Mouse (Mus musculus): ENCODE measurements at regions not wholly inside any gene's neighbourhood (a gene's known extent, or its start where the extent isn't known, plus 50 kb on each side); places are given as distances from the start of the nearest gene placed in this dataset.

DNA sequence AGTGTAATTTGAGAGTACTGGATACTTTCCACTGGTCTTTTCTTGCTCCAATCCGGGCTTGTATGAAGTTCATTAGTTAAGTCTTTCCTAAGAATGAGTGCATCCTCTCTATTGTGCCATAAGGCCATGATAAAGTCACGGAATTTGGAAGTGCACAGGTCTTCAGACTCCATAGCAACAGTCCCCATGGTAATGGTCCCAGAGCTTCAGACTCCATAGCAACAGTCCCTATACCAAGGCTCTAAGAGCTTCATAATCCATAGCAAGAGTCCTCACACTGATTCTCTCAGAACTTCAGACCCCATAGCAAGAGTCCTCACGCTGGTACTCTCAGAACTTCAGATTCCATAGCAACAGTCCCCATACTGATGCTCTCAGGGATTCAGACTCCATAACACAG lies 214.5 kb upstream of the Far2 start:
- no peak for DNase-seq

DNA sequence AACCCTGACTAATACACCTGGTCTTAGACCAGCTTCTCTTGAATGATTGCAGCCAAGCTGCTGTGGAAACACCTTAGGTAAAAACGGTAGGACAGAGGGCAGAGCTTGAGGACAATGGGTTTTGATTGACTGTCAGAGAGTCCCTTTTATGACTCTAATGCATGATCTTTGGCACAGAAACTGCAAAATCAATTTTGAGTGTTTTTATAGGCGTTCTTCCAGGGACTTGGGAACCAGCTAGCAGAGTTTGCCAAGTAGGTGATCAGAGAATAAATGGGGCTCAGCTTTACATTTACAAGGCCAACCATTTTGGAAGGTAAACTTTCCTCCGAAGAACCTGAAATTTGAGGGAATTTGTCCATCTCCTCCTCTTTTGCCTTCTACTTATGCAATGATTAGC lies 213.6 kb upstream of the Far2 start:
- DNase-seq: no peak

DNA sequence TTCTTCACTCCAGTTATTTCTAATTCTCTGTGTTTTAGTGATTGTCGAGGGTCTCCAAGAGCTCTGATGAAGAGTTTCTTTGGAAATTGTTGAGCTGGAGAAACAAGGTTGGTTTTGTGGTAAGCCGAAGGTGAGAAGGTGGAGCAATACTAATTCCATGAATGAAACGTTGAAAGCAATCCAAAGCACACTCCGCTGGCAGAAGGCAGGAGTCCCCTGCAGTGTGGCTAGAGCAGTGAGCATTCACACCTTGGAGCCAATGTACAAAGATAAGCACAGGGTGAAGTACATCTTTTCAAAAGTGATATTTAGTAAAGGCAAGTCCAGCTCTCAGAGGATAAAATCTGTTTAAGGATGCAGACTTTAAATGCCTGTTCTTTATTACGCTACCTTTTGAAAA lies 208.2 kb upstream of the Far2 start:
- no peak for DNase-seq

DNA sequence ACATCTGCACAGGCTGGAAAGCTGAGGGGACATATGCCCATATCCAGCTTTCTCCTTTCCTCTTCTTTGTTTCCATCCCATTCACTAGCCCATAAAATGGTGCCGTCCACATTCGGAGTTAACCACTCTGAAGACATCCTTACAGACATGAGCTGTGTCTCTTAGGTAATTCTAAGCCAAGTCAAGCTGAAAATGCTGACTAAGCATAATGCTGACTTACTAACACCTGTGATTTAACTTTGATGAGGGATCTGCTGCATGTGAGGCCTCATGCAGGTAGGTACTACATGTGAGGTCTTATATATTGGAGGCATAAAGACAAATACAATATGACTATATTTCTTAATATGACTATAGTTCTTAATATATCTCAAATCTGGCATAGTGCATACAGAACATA lies 197.1 kb upstream of the Far2 start:
- DNase-seq: no peak

DNA sequence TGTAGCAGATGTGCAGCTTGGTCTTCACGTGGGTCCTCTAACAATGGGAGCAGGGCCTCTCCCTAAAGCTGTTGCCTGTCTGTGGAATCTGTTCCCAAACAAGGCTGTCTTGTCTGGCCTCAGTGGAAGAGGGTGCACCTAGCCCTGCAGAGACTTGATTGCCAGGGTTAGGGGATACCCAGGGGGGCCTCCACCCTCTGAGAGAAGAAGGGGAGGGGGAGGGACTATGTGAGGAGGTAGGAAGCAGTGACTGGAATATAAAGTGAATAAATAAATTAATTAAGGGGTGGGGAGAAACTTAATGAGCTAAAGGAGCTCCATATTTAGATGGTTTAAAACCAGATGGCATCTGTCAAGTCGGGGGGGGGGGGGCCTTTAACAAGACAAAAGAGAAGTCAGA lies 185.9 kb upstream of the Far2 start:
- DNase-seq: no peak

DNA sequence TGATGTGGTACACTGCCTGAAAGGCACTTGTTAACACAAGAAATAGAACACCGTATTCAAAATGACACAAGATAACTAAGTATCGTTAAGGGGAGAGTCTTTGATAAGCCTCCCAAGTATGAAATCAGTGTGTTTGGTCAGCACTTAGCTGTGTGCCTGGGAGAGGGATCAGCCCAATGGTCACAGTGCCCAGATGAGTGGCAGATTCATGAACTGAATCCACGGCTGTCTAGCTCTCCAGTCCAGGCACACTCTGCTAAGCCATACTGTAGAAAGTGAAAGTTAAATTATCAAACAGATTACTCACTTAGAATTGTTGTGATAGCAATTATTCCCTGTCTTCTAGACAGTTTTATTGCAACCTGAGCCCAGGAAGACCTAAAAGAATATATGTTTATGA lies 176.0 kb upstream of the Far2 start:
- no peak for DNase-seq

DNA sequence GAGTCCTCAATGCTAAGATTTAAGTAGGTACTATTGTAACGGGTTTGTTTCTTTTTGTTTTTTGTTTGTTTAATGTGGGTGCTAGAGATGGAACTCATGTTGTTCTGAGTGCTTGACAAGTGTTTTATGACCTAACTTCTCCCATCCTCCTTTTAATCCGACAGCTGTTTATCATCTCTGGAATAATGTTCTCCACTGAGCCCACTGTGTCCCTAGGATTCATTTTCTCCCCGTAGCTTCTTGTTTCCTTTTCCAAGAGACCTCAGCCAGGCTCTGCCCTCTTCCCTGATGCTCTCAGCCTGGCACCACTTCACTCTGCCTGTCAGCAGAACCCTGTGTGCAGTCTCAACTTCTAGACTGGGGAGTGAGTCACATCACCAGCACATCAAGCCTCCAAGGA lies 173.9 kb upstream of the Far2 start:
- no peak for DNase-seq

DNA sequence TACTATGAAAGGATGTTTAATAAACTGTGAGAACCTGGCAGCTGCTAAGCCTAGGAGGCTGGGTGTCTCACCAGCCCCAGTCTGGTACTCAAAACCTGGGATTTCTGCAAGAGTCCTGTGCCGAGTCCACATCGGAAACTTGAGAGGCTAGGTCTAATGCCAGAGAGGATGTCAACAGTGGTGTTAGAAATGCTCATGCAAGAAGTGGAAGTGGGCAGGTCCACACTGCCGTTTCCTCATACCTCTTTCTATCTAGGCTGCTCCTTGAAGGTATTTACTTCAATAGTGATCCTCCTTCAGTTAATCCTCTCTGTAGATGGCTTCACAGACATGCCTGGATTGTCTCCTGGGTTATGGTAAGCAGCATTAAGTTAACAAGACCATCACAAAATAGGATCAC lies 168.6 kb upstream of the Far2 start:
- no peak for DNase-seq

DNA sequence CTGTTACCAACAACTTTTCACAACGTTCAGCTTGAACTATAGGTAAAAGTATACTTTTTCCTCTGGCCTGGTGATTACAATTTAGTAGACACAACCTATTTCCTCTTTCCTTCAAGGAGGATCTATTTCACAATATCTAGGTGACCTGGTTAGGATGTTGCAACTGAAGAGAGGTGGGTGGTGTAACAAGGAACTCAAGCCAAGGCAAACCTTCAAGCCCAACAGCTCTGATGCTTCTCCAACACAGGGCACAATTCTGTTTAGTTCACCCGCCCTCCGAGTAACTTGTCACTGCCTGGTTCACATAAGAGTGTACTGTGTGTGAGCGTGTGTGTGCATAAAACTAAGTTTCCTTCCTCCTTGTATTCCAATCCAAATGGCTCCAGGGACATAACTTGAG lies 161.2 kb upstream of the Far2 start:
- no peak for DNase-seq

DNA sequence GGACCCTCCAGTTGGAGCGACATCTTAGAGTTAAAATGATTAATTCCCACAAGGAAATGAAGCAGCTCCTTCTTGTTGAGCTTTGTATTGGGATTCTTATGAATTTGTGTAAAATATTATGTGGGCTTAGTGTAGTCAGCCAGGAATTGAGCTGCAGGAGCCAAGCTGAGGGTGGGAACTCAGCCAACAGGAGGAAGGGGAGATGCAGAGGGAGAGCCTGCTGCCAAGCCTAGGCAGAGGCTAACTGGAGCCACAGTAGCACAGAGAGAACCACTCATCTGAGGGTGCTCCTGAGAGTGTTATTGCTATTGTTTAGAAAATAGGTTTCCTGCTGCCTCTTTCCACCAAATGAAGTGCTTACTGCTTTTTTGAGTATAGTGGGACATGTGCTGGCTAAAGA lies 127.4 kb upstream of the Far2 start:
- no peak for DNase-seq

DNA sequence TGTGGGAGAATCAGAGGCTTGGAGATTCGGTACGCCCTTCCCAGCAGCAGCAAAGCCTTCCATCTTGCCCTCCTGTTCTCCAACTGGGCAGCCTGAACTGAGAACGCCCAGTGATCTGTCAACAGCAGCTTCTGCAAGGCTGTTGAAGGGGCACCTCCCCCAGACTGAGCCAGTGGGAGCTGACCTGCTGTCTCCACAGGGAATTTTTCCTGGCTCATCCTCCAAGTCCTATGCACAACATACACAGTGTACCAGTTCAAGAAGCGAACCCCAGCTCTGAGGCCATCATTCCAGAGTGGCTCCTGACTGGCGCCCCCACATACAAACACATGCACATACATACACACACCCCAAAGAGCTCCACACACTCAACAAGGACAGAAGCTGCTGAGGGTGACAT lies 126.0 kb upstream of the Far2 start:
- DNase-seq: no peak

DNA sequence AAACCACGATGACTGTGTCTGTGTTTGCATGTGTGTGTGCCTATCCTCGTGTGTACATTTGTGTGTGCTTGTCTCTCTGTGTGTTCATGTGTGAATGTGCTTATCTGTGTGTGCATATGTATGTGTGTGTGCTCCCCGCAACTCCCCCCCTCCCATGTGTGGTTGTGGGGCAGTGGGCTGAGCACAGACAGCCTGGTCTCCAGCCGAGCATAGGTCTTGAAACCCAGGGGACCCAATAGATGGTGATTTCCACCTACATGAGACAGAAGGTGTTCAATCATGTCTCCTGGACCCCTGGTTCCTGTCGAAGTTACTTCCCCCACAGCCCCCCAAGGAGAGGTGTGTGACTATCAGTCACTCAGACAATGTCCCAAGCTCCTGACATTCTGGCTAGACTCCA lies 124.6 kb upstream of the Far2 start:
- no peak for DNase-seq

DNA sequence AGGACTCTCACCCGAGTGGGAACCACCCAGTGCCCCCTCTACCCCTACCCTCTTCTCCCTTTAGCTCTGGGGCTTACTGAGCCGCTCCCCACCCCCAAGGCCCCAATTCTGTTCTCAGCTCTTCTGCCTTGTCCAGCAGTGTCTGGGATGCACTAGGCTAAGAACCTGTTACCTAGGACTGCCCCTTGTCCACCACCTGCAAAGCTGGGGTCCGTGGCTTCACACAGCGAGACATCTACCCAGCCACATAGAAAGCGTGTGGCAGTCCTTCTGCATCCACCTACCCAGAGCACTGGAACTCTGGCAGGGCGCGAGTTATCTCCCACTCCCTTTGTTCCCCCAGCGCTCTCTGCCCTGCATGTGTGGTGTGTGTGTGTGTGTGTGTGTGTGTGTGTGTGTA lies 123.8 kb upstream of the Far2 start:
- no peak for DNase-seq

DNA sequence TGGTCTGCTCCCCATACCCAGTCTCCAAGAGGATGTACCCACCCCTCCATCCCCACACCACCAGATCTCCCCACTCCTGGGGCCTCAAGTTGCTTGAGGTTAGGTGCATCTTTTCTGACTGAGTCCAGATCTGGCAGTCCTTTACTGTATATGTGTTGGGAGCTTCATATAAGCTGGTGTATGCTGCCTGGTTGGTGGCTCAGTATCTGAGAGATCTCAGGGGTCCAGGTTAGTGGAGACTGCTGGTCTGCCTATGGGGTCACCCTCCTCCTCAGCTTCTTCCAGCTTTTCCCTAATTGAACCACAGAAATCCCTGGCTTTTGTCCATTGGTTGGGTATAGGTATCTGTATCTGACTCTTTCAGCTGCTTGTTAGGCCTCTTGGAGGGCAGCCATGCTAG lies 118.1 kb upstream of the Far2 start:
- no peak for DNase-seq

DNA sequence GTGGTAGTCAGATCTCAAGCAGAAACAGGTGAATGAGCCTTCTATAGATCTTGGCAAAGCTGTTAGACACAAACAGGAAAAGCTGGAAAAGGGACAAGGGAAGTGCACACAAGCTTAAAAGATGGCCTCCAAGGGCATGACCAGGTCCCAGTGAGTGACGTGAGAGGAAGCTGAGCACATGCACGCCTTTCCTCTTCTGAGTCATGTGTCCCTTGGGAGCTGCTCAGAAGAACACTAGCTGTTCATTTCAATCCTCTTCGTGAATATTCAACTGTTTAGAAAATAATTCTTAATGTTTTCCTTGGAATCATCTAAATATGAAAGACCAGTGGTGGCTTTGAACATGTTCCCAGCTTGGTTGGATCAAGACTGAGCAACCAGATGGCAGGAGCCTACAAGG lies 103.0 kb upstream of the Far2 start:
- no peak for DNase-seq

DNA sequence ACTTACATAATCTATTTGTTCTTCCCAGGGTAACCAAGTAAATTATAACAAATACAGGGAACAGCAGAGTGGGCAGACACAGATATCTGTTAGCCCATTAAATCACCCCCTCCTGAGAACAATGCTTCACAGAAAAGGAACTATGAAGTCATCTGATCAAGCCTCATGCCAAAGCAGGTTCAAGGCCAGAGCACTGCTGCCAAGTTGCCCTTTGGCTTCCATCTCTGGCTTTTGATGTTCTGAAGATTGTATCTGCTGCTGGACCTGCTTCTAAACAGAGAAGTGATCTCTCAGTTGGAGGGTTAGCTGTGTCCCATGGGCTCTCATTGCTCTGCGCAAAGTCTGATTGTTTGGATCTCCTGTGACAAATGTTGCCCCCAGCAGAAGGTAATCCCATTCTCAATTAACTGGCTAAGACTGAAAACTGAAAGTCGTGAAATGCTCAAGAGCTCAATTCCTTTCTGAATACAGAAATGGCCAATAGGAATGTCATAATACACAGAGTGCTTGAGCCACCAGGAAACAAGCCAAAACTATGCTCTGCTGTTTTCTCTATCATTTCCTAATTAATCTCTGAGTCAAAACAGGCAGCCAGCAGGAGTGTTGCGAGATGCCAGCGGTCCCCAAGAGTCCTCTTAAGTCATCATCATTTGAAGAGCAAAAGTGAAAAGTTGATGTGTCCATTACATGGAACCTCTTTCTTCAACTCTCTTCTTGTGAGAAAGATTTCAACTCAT lies 102.0 kb upstream of the Far2 start:
- DNase-seq: peak; percentile 64

DNA sequence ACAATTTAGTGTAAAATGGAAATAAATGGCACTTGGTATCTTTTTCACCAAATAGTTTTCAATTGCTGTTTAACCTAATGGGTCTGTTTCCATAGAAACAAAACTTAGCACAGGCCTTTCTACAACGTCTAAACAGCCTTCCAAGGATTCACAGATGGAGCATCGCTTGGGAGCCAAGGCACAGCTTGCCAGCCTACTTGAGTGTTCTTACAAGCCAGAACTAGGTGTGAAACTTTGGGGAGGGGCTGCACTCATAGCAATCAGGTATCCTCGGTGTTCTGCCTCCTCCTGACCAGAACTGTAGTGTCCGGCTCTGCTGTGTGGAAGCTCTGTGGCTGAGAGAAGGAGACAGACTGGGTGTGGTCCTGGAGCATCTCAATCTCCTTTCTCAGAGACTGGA lies 99.1 kb upstream of the Far2 start:
- no peak for DNase-seq

DNA sequence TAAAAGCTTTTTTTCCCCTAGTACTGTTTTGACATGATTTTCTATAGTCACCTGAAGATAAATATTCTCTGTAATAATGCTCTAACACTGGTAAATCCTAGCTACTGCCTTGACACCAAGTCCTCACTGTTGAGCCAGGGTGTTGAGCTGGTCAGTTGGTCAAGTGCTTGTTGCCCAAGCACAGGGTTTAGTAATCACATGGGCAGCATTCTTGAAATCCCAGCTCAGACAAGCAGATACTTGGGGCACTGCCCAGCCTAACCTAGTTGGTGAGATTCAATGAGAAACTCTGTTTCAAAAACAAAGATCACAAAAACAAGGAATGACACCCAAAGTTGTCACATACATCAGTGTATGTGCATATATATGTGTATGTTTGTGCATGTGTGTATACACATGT lies 95.4 kb upstream of the Far2 start:
- peak; percentile 62 for DNase-seq

DNA sequence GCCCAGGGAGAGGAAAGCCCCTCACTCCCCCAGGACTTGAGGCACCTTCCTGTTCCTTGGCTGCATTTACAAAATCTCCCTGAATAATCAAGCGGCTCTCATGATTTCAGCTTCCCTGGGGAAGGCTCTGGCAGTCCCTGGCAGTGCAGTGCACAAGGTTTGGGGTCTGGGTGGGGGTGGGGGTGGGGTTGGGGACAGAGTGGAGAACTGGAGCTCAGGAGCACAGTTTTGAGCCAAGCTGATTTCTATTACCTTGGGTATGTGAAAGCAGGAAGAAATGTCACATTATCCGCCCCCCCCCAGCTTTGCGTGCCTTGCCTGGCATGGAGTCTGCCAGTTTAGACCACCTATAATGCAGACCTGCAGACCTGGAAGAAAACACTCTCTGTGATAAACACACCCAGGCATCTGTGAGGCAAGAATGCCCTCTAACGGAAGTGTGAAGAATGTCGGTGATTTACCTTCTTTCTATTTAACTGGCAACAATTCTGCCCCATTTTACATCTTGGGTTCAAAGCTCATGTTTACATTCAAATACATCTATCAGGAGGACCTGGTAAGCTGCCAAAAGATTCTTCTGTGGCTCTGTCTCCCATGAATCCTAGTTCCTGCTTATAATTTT lies 93.9 kb upstream of the Far2 start:
- DNase-seq: no peak

DNA sequence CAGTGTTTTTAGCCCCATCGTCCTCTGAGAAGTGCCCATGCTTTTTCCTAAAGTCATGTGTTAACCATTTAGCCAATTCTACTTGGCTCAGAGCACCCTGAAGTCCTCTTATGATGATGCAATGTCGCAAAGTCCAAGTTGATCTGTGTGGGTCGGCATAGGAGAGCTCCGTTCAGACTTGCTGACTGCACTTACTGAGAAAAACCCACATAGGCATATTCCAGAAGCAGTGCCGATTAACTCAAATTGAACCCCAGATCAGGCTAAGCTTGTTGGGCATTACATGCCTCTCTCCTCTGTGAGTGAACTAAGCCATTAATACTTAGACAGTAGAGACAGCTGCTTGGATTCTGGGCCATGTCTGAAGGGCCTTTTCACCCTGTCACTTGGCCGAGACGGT lies 93.3 kb upstream of the Far2 start:
- no peak for DNase-seq

DNA sequence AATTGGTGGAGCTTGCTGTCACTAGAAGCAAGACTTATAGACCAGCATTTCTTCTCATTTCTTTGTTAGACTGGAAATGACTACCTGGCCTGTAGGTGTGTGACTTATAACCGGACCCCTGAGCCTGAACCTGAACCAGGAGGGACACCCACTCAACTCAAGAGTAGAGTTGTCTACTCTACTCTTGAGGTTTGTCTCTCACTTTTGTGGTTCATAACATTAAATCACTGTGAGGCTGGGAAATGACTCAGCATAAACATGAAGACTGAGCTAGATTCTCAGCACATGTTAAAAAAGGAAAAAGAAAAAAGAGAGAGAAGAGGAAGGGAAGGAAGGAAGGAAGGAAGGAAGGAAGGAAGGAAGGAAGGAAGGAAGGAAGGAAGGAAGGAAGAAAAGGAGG lies 92.8 kb upstream of the Far2 start:
- no peak for DNase-seq

DNA sequence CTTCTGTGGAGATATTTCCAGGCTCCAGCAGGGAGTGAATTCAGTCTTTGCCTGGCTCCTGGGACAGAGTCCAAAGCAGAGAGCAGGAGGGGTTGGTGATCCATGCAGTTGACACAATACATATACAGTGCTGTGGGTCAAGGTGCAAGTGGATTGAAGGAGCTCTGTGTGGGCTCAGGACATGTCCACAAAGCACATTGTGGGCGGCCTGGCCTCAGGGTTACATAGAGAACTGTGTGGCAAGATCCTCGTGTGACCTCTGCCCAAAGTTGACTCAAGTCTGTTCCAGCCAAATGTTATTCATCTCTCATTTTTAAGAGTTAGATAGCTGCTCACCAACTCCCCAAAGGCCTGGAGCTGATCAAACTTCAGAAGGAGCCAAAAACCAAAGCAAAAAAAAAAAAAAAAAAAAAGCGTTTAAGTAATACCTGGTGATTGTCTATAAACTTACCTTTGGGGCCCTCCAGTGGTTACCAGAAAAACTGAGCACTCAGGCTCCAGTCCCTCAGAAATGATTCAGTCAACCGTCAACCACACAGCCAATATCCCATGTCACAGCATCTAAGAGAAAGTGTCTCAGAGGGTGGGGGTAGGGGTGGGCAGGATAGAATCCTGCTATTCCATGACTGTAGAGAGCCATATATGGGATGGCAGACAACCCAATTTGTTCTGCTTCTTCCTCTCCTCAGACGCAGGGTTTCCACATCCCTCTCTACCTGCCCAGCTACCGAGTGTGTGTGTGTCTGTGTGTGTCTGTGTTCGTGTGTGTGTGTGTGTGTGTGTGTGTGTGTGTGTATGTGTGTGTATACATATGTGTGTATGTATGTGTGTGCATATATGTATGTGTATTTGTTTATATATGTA lies 91.9 kb upstream of the Far2 start:
- peak; percentile 67 for DNase-seq

DNA sequence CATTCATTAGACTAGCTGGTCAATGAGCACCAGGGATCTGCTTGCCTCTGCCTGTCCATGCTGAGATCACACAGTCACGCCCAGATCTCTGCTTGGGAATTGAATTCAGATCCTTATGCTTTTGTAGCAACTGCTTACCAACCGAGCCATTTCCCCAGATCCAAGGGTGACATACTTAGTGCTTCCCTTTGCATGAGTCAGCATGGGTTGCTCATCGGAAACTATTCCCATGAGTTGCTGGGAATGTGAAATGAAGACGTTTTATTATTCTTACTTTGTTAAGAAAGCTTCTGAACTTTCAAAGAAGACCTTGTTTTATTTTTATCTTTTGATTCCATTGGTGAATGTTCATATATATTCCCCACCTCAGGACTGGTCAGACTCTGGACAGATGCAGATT lies 82.3 kb upstream of the Far2 start:
- DNase-seq: peak; percentile 25

Data from adrenal gland, adult 2 months (tissue).